ENCODE assay signal across 10 mouse cellular contexts in genomic region chr6:29695975-29696374, GRCm38 (mm10). TPM values are rescaled to one million over a fixed set of nuclear protein-coding genes. Genes with fewer than 3 reads are reported as not detected.
A peak's percentile ranks its signal among the peaks of the same experiment; 100 is the strongest.
DNase-seq lines count a peak whose midpoint lies in the region; ATAC-seq and TF ChIP-seq lines count a peak whose summit lies in the region.
"Had no signal": no experiment of that assay in that cellular context is flagged by ENCODE, and none has a peak within 500 bp of the region (broad histone marks: within the 10 kb centered on the region; RNA-seq: fewer than 3 reads in every experiment).

No protein-coding gene starts in this region.

- TF ChIP-seq POLR2A in CH12.LX (IDR thresholded peaks at IDR 0.05; ENCODE audit: low read depth, low read length) (no peak), MEL (IDR thresholded peaks at IDR 0.05; ENCODE audit: control insufficient read depth in 1 of 2, insufficient read depth in 1 of 2, low read depth in 1 of 2, low read length in 2 of 2, poor library complexity in 1 of 2) (no peak)

- peaks cover 11% of the 10 kb centered on the region for H3K27me3 ChIP-seq in hindbrain, embryonic 15.5 days
- 0 out of 2 replicates have a peak, but pooled peaks cover 2% of the 10 kb centered on the region for H3K27me3 ChIP-seq in hindbrain, embryonic 11.5 days (ENCODE audit: control insufficient read depth, insufficient read depth, low read length)
- H3K27me3 ChIP-seq in CH12.LX (replicated peaks) (peaks cover 20% of the 10 kb centered on the region), MEL (ENCODE audit: control insufficient read depth in 1 of 2, insufficient read depth in 2 of 2, low read length in 2 of 2) (peaks cover 6 to 10% of the 10 kb centered on the region in 2 experiments)
- peaks cover 14% of the 10 kb centered on the region for H3K27me3 ChIP-seq in liver, embryonic 14.5 days (ENCODE audit: control insufficient read depth, insufficient read depth, low read length)

- H3K27ac ChIP-seq in hindbrain, embryonic 15.5 days (replicated peaks), result no peak overlapping the region
- no peak overlapping the region for H3K27ac ChIP-seq in hindbrain, embryonic 11.5 days (ENCODE audit: low read depth, low read length)
- H3K27ac ChIP-seq in CH12.LX (ENCODE audit: insufficient read depth, low read depth) (no peak overlapping the region), MEL (ENCODE audit: control insufficient read depth, low read depth, low read length) (peak overlapping the region; percentile 91)
- H3K27ac ChIP-seq in liver, embryonic 14.5 days, result peak overlapping the region; percentile 97

- no peaks in the 10 kb centered on the region for H3K9me3 ChIP-seq in hindbrain, embryonic 15.5 days
- H3K9me3 ChIP-seq in hindbrain, embryonic 11.5 days (ENCODE audit: control insufficient read depth, low read length), result no peaks in the 10 kb centered on the region
- H3K9me3 ChIP-seq in CH12.LX (replicated peaks; ENCODE audit: low read length) (no peaks in the 10 kb centered on the region), MEL (replicated peaks; ENCODE audit: insufficient read depth, low read length) (no peaks in the 10 kb centered on the region)
- no peaks in the 10 kb centered on the region for H3K9me3 ChIP-seq in liver, embryonic 14.5 days (ENCODE audit: control insufficient read depth, low read length)

- in situ Hi-C loops in CH12.LX (cut with MboI; ENCODE audit: low pct_ligation_motif_present, low pct_unique_long_range_greater_than_20kb, low sequenced_read_pairs), result no loop called here

- H3K79me2 ChIP-seq in CH12.LX (replicated peaks; ENCODE audit: control insufficient read depth, extremely low read depth, insufficient read depth, poor library complexity, severe bottlenecking), result no peaks in the 10 kb centered on the region
- peaks cover 29% of the 10 kb centered on the region for H3K79me2 ChIP-seq in MEL (ENCODE audit: control insufficient read depth, insufficient read depth, low read length, poor library complexity)

- TF ChIP-seq CTCF in CH12.LX (conservative IDR thresholded peaks at IDR 0.05 in 1 of 2, IDR thresholded peaks at IDR 0.05 in 1 of 2; ENCODE audit: low read depth in 2 of 2, low read length in 2 of 2) (no peak), MEL (IDR thresholded peaks at IDR 0.05 in 2 of 3, conservative IDR thresholded peaks at IDR 0.05 in 1 of 3; ENCODE audit: control insufficient read depth in 1 of 3, insufficient read depth in 1 of 3, low read depth in 2 of 3, low read length in 3 of 3, poor library complexity in 1 of 3, severe bottlenecking in 1 of 3) (no peak)
- peak; percentile 28; the same call in 1 of the 2 replicates for TF ChIP-seq CTCF in liver, embryonic 14.5 days (IDR thresholded peaks at IDR 0.05; ENCODE audit: low read depth)

- dilution Hi-C loops in CH12.LX (cut with MboI; ENCODE audit: extremely low pct_ligation_motif_present, extremely low pct_unique_long_range_greater_than_20kb, low sequenced_read_pairs), result no loop called here

- no peak overlapping the region for H3K9ac ChIP-seq in hindbrain, embryonic 15.5 days
- no peak overlapping the region for H3K9ac ChIP-seq in hindbrain, embryonic 11.5 days (ENCODE audit: low read depth, low read length)
- H3K9ac ChIP-seq in CH12.LX (ENCODE audit: insufficient read depth, low read depth), result no peak overlapping the region
- H3K9ac ChIP-seq in MEL (ENCODE audit: control insufficient read depth, low read depth, low read length, poor library complexity, severe bottlenecking), result peak overlapping the region; percentile 75
- peak overlapping the region; percentile 90 for H3K9ac ChIP-seq in liver, embryonic 14.5 days (replicated peaks)

- H3K4me1 ChIP-seq in hindbrain, embryonic 15.5 days (replicated peaks), result peaks cover 19% of the 10 kb centered on the region
- H3K4me1 ChIP-seq in hindbrain, embryonic 11.5 days (replicated peaks; ENCODE audit: control insufficient read depth, insufficient read depth, low read length), result no peaks in the 10 kb centered on the region
- peaks cover 0 to 41% of the 10 kb centered on the region in 2 experiments; a peak in 2 of 4 replicates for H3K4me1 ChIP-seq in CH12.LX (ENCODE audit: control insufficient read depth in 1 of 2, insufficient read depth in 2 of 2)
- H3K4me1 ChIP-seq in MEL (ENCODE audit: control insufficient read depth in 1 of 2, insufficient read depth in 2 of 2, low read length in 2 of 2), result peaks cover 39 to 51% of the 10 kb centered on the region in 2 experiments
- H3K4me1 ChIP-seq in liver, embryonic 14.5 days (replicated peaks; ENCODE audit: control insufficient read depth in 2 of 2, insufficient read depth in 2 of 2, low read length in 1 of 2), result peaks cover 39 to 47% of the 10 kb centered on the region in 2 experiments

- TF ChIP-seq RAD21 in CH12.LX (IDR thresholded peaks at IDR 0.05; ENCODE audit: low read depth, low read length) (no peak), MEL (IDR thresholded peaks at IDR 0.05; ENCODE audit: low read depth, low read length) (no peak)

- DNase-seq in hindbrain, embryonic 11.5 days (ENCODE audit: low spot score), result no peak
- DNase-seq in CH12.LX (ENCODE audit: extremely low read depth), result peak; percentile 42
- peak; percentile 75 for DNase-seq in MEL (ENCODE audit: low read depth, low spot score)
- DNase-seq in liver, embryonic 14.5 days (ENCODE audit: low read depth in 3 of 3, low spot score in 3 of 3), result no peak
- no peak for DNase-seq in B cell, adult 2 months
- no peak for DNase-seq in adipocyte (ENCODE audit: low spot score)
- DNase-seq: kidney, postnatal 25 days; lung, adult 2 months had no signal

- TF ChIP-seq EP300 in CH12.LX (IDR thresholded peaks at IDR 0.05; ENCODE audit: low read length) (no peak), MEL (IDR thresholded peaks at IDR 0.05; ENCODE audit: low read depth in 1 of 2, low read length in 2 of 2) (no peak)
- no peak for TF ChIP-seq EP300 in liver, embryonic 14.5 days (IDR thresholded peaks at IDR 0.05; ENCODE audit: low read depth)

- no peak overlapping the region for H3K4me3 ChIP-seq in hindbrain, embryonic 15.5 days
- H3K4me3 ChIP-seq in hindbrain, embryonic 11.5 days (ENCODE audit: low read depth, low read length), result no peak overlapping the region
- H3K4me3 ChIP-seq in CH12.LX (replicated peaks in 1 of 3; ENCODE audit: low read depth in 2 of 3, low read length in 2 of 3, poor library complexity in 1 of 3) (peak overlapping the region in 1 of 3 experiments; percentile 82), MEL (ENCODE audit: control insufficient read depth in 1 of 2, insufficient read depth in 1 of 2, low read depth in 2 of 2, low read length in 2 of 2) (peak overlapping the region; percentile 77 to 95)
- peak overlapping the region; percentile 78 to 83 for H3K4me3 ChIP-seq in liver, embryonic 14.5 days (ENCODE audit: insufficient read depth in 1 of 2, low read depth in 2 of 2, low read length in 2 of 2)

- ATAC-seq in hindbrain, embryonic 15.5 days (ENCODE audit: low FRiP score, low read depth), result no peak
- ATAC-seq in hindbrain, embryonic 11.5 days (ENCODE audit: low FRiP score), result no peak
- ATAC-seq in liver, embryonic 14.5 days (ENCODE audit: insufficient read depth), result no peak
- no peak for ATAC-seq in inflammation-experienced regulatory T-cells, adult 6 months

- H3K4me2 ChIP-seq in hindbrain, embryonic 15.5 days, result peak overlapping the region; percentile 100; the same call in 1 of the 2 replicates
- no peak overlapping the region for H3K4me2 ChIP-seq in hindbrain, embryonic 11.5 days (replicated peaks; ENCODE audit: low read depth, low read length)
- peak overlapping the region; percentile 73 for H3K4me2 ChIP-seq in CH12.LX (ENCODE audit: insufficient read depth, low read depth, poor library complexity, severe bottlenecking)
- H3K4me2 ChIP-seq in liver, embryonic 14.5 days (ENCODE audit: low read depth), result peak overlapping the region; percentile 92

- WGBS in hindbrain, embryonic 15.5 days, result 62% methylated on average over 7 of the region's 7 CpGs
- whole genome bisulfite sequencing in hindbrain, embryonic 11.5 days, result 72% methylated on average over 7 of the region's 7 CpGs
- WGBS in liver, embryonic 14.5 days (ENCODE audit: insufficient replicate concordance), result 19% methylated on average over 7 of the region's 7 CpGs

- no peaks in the 10 kb centered on the region for H3K36me3 ChIP-seq in hindbrain, embryonic 15.5 days
- no peaks in the 10 kb centered on the region for H3K36me3 ChIP-seq in hindbrain, embryonic 11.5 days (ENCODE audit: control insufficient read depth, insufficient read depth, low read length)
- peaks cover 0 to 5% of the 10 kb centered on the region in 2 experiments for H3K36me3 ChIP-seq in CH12.LX (replicated peaks in 1 of 2; ENCODE audit: control insufficient read depth in 1 of 2, insufficient read depth in 1 of 2, low read length in 1 of 2)
- H3K36me3 ChIP-seq in MEL (ENCODE audit: control insufficient read depth in 1 of 2, insufficient read depth in 2 of 2, low read length in 2 of 2), result peaks cover 0 to 48% of the 10 kb centered on the region in 2 experiments; a peak in 2 of 4 replicates
- peaks cover 35% of the 10 kb centered on the region for H3K36me3 ChIP-seq in liver, embryonic 14.5 days (replicated peaks; ENCODE audit: control insufficient read depth, insufficient read depth, low read depth)

RNA-seq across cellular contexts. Expression of gene Tspan33, which starts 2.0 kb away (rescaled TPM):
- polyA plus RNA-seq in hindbrain, embryonic 15.5 days (2015; fragmentation: Nextera tagmentation; extraction: Ambion mirVana), result 11.9 and 14.4 TPM in 2 replicates
- polyA plus RNA-seq in hindbrain, embryonic 11.5 days (2014; fragmentation: Nextera tagmentation; extraction: Ambion mirVana), result 5.7 and 6.1 TPM in 2 replicates
- total RNA-seq in CH12.LX (2012; rRNA removed) (8.7 and 12.2 TPM in 2 replicates), CH12.LX (2014; rRNA removed) (8.5 TPM in 2 replicates), MEL (2012; rRNA removed) (20.6 and 41.7 TPM in 2 replicates)
- polyA plus RNA-seq in CH12.LX (2012; ENCODE audit: insufficient read length, low read depth) (10.4 and 11.2 TPM in 2 replicates), MEL (2012; ENCODE audit: insufficient read depth in 1 of 2, insufficient read length in 2 of 2, low read depth in 1 of 2, low replicate concordance in 2 of 2, missing spikeins in 1 of 2) (10 to 100 TPM in 1 of 2 experiments, not detected in 1; 64.5 TPM)
- polyA plus RNA-seq in liver, embryonic 14.5 days (2012; rRNA removed), result 97.2 and 108 TPM in 2 replicates
- polyA plus RNA-seq in liver, embryonic 14.5 days (2014; fragmentation: Nextera tagmentation; extraction: Ambion mirVana), result 76.1 and 96.6 TPM in 2 replicates
- polyA plus RNA-seq in inflammation-experienced regulatory T-cells, adult 6 months (2017; shearing (Covaris generic)), result under 1 TPM in 2 of 3 experiments, not detected in 1; 0.12 to 0.39 TPM

RNA-seq across cellular contexts. Expression of gene Smo, which starts 39.3 kb away (rescaled TPM):
- polyA plus RNA-seq in hindbrain, embryonic 15.5 days (2015; fragmentation: Nextera tagmentation; extraction: Ambion mirVana), result 14.7 and 15.7 TPM in 2 replicates
- polyA plus RNA-seq in hindbrain, embryonic 11.5 days (2014; fragmentation: Nextera tagmentation; extraction: Ambion mirVana), result 38.6 and 39.3 TPM in 2 replicates
- total RNA-seq in CH12.LX (2012; rRNA removed) (0.04 TPM in 2 replicates), CH12.LX (2014; rRNA removed) (0.09 TPM in 1 of 2 replicates, not detected in the other), MEL (2012; rRNA removed) (52.0 and 62.6 TPM in 2 replicates)
- polyA plus RNA-seq in CH12.LX (2012; ENCODE audit: insufficient read length, low read depth) (0.17 and 0.26 TPM in 2 replicates), MEL (2012; ENCODE audit: insufficient read depth in 1 of 2, insufficient read length in 2 of 2, low read depth in 1 of 2, low replicate concordance in 2 of 2, missing spikeins in 1 of 2) (10 to 100 TPM in 1 of 2 experiments, not detected in 1; 83.7 TPM)
- 5.0 and 5.5 TPM in 2 replicates for polyA plus RNA-seq in liver, embryonic 14.5 days (2012; rRNA removed)
- 2.2 and 2.6 TPM in 2 replicates for polyA plus RNA-seq in liver, embryonic 14.5 days (2014; fragmentation: Nextera tagmentation; extraction: Ambion mirVana)
- polyA plus RNA-seq in inflammation-experienced regulatory T-cells, adult 6 months (2017; shearing (Covaris generic)), result not detected

Comparison
In these comparisons a context has a peak if more than half of its experiments do, and no peak if none do; other contexts are left out.
1. H3K27ac ChIP-seq: peak in MEL (single experiment) and liver, embryonic 14.5 days (single experiment); none in hindbrain, embryonic 15.5 days (single experiment), hindbrain, embryonic 11.5 days (single experiment) and CH12.LX (single experiment).
2. H3K4me3 ChIP-seq: peak in MEL (2 of 2) and liver, embryonic 14.5 days (2 of 2); none in hindbrain, embryonic 15.5 days (single experiment) and hindbrain, embryonic 11.5 days (single experiment).
3. H3K9ac ChIP-seq: peak in MEL (single experiment) and liver, embryonic 14.5 days (single experiment); none in hindbrain, embryonic 15.5 days (single experiment), hindbrain, embryonic 11.5 days (single experiment) and CH12.LX (single experiment).
4. DNase-seq: peak in CH12.LX (single experiment) and MEL (single experiment); none in hindbrain, embryonic 11.5 days (single experiment), liver, embryonic 14.5 days (0 of 3), B cell, adult 2 months (0 of 2) and adipocyte (single experiment).